Mouse (Mus musculus) liver, embryonic 14.5 days (tissue): ENCODE results near the gene Nrxn1.

Experiments used
- CTCF ChIP-seq: IDR thresholded peaks from 2 replicates; pipeline ENCODE4 v1.5.1; 2016; ENCODE audit warnings: antibody characterized with exemption, low read depth, control low read depth
- EP300 ChIP-seq: IDR thresholded peaks from 2 replicates; pipeline ENCODE4 v1.6.1; 2016; ENCODE audit warnings: antibody characterized with exemption, low read depth

GRCm38 (mm10) chr17:90087616-90088313 lies 1005.1 kb downstream of the Nrxn1 start:
- TF ChIP-seq CTCF (no peak), EP300 (no peak)
